Mouse (Mus musculus): ENCODE results near the gene Slc25a13. TPM values are rescaled to one million over a fixed set of nuclear protein-coding genes. Genes with fewer than 3 reads are reported as not detected.

Gene Slc25a13
- polyA plus RNA-seq, 1 experiment: 2.0 TPM

- Histone ChIP-seq H3K4me3 (ENCODE audit: insufficient read depth, low read length) (no peak overlapping the region), H3K27ac (ENCODE audit: insufficient read depth, low read length) (no peak overlapping the region), H3K4me1 (ENCODE audit: control insufficient read depth, insufficient read depth, low read length) (peaks cover 1% of the 10 kb centered on the region; the same call in 1 of the 2 replicates)
- no peak for TF ChIP-seq CTCF (IDR thresholded peaks at IDR 0.05; ENCODE audit: extremely low read depth, insufficient read depth, low read length)
- no peak for TF ChIP-seq POLR2A (IDR thresholded peaks at IDR 0.05; ENCODE audit: extremely low read depth, insufficient read depth, low read length)
Measured at GRCm38 (mm10) chr6:6105586-6105985, 111.4 kb downstream of the Slc25a13 start.

DNA sequence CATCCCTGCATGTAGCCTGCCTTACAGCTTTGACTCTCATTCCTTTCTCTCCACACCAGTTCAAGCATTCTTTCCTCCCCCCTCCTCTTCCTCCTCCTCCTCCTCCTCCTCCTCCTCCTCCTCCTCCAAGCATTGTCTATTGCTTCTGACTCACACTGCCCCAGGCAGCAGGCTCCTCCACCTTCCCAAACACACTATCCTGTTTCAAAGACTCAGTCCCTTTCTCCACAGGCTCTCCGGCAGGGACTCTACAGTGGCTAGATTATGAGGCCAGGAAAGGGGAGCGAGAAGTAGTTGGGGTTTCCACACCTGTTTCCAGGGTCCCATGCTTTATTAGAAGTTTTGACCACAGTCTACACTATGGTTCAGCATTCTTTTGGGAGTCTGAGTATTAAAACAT is 113.5 kb downstream of the Slc25a13 start:
- peaks cover 1% of the 10 kb centered on the region; the same call in 1 of the 2 replicates for H3K4me1 ChIP-seq (ENCODE audit: control insufficient read depth, insufficient read depth, low read length)
- no peak overlapping the region for H3K4me3 ChIP-seq (ENCODE audit: insufficient read depth, low read length)
- TF ChIP-seq CTCF (IDR thresholded peaks at IDR 0.05; ENCODE audit: extremely low read depth, insufficient read depth, low read length): no peak
- TF ChIP-seq POLR2A (IDR thresholded peaks at IDR 0.05; ENCODE audit: extremely low read depth, insufficient read depth, low read length): no peak
- no peak overlapping the region for H3K27ac ChIP-seq (ENCODE audit: insufficient read depth, low read length)

GRCm38 (mm10) chr6:6101605-6102004 is 115.4 kb downstream of the Slc25a13 start:
- Histone ChIP-seq H3K4me3 (ENCODE audit: insufficient read depth, low read length) (no peak overlapping the region), H3K27ac (ENCODE audit: insufficient read depth, low read length) (no peak overlapping the region), H3K4me1 (ENCODE audit: control insufficient read depth, insufficient read depth, low read length) (peaks cover 1% of the 10 kb centered on the region; the same call in 1 of the 2 replicates)
- TF ChIP-seq CTCF (IDR thresholded peaks at IDR 0.05; ENCODE audit: extremely low read depth, insufficient read depth, low read length) (no peak), POLR2A (IDR thresholded peaks at IDR 0.05; ENCODE audit: extremely low read depth, insufficient read depth, low read length) (no peak)

GRCm38 (mm10) chr6:6100892-6101480 is 116.0 kb downstream of the Slc25a13 start:
- H3K4me3 ChIP-seq (ENCODE audit: insufficient read depth, low read length): no peak overlapping the region
- H3K27ac ChIP-seq (ENCODE audit: insufficient read depth, low read length): no peak overlapping the region
- no peak for TF ChIP-seq CTCF (IDR thresholded peaks at IDR 0.05; ENCODE audit: extremely low read depth, insufficient read depth, low read length)
- no peak for TF ChIP-seq POLR2A (IDR thresholded peaks at IDR 0.05; ENCODE audit: extremely low read depth, insufficient read depth, low read length)
- peaks cover 1% of the 10 kb centered on the region; the same call in 1 of the 2 replicates for H3K4me1 ChIP-seq (ENCODE audit: control insufficient read depth, insufficient read depth, low read length)

GRCm38 (mm10) chr6:6093978-6094377 is 123.0 kb downstream of the Slc25a13 start:
- Histone ChIP-seq H3K27ac (ENCODE audit: insufficient read depth, low read length) (no peak overlapping the region), H3K4me1 (ENCODE audit: control insufficient read depth, insufficient read depth, low read length) (no peaks in the 10 kb centered on the region), H3K4me3 (ENCODE audit: insufficient read depth, low read length) (no peak overlapping the region)
- no peak for TF ChIP-seq CTCF (IDR thresholded peaks at IDR 0.05; ENCODE audit: extremely low read depth, insufficient read depth, low read length)
- TF ChIP-seq POLR2A (IDR thresholded peaks at IDR 0.05; ENCODE audit: extremely low read depth, insufficient read depth, low read length): no peak

DNA sequence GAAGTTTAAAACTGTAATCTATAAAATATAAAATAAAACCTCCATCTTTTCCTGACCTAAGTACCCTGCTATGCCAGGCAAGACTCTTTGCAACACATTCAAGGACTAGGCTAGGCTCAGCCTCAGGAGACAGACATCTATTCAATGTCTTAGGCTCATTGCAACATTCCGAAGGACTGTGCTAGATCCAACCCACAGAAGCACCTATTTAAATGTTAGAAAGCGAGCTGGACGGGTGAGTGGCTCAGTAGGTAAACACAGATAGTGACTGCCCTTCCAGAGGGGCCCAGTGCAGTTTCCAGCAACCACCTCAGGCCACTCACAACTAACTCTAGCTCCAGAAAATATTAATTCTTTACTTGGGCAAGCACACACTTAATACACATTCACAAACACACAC is 123.5 kb downstream of the Slc25a13 start:
- Histone ChIP-seq H3K4me1 (ENCODE audit: control insufficient read depth, insufficient read depth, low read length) (no peaks in the 10 kb centered on the region), H3K4me3 (ENCODE audit: insufficient read depth, low read length) (no peak overlapping the region), H3K27ac (ENCODE audit: insufficient read depth, low read length) (no peak overlapping the region)
- no peak for TF ChIP-seq CTCF (IDR thresholded peaks at IDR 0.05; ENCODE audit: extremely low read depth, insufficient read depth, low read length)

- no peak overlapping the region for H3K27ac ChIP-seq (ENCODE audit: insufficient read depth, low read length)
- TF ChIP-seq POLR2A (IDR thresholded peaks at IDR 0.05; ENCODE audit: extremely low read depth, insufficient read depth, low read length): no peak
- H3K4me1 ChIP-seq (ENCODE audit: control insufficient read depth, insufficient read depth, low read length): no peaks in the 10 kb centered on the region
- H3K4me3 ChIP-seq (ENCODE audit: insufficient read depth, low read length): no peak overlapping the region
Measured at GRCm38 (mm10) chr6:6092497-6092896, 124.5 kb downstream of the Slc25a13 start.

DNA sequence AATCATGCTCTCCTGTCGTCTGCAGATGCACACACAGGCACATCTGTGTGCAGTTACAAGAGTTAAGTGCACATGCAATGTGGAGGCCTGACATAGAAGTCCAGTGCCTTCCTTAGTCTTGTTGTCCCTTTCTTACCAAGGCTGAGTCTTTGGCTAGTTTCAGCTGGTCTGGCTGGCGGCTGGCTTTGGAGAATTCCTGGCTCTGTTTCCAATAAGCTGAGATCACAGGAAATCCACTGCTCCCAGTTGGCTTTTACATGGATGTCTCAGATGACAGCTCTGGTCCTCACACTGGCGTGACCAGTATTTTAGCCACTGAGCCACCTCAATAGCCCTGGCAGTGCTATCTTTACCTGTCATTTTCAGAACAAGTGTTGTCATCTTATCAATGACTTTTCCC is 126.0 kb downstream of the Slc25a13 start:
- H3K4me3 ChIP-seq (ENCODE audit: insufficient read depth, low read length): no peak overlapping the region
- TF ChIP-seq CTCF (IDR thresholded peaks at IDR 0.05; ENCODE audit: extremely low read depth, insufficient read depth, low read length): no peak
- no peak for TF ChIP-seq POLR2A (IDR thresholded peaks at IDR 0.05; ENCODE audit: extremely low read depth, insufficient read depth, low read length)

GRCm38 (mm10) chr6:6088151-6088550 is 128.8 kb downstream of the Slc25a13 start:
- H3K4me3 ChIP-seq (ENCODE audit: insufficient read depth, low read length): no peak overlapping the region
- H3K4me1 ChIP-seq (ENCODE audit: control insufficient read depth, insufficient read depth, low read length): no peaks in the 10 kb centered on the region

More for the DNA sequence above, 126.0 kb downstream of the Slc25a13 start:
- no peak overlapping the region for H3K27ac ChIP-seq (ENCODE audit: insufficient read depth, low read length)
- no peaks in the 10 kb centered on the region for H3K4me1 ChIP-seq (ENCODE audit: control insufficient read depth, insufficient read depth, low read length)

DNA sequence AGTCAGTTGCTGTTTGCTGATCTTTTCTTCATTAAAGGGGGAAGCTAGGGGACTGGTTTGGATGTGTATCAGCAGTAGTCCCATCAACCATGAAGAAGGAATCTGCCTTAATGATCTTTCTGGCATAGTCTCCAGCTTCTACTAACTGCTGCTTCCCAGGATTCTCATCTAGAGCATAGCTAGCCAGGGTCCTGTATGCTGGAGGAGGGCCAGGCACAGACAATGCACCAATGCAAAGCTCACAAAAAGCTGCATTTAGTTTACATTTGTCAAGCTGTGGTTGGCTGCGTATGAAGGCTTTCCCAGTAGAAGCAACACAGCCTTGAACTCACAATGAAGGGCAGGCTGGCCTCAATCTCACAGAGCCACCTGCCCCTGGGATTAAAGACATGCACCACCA is 136.5 kb downstream of the Slc25a13 start:
- no peaks in the 10 kb centered on the region for H3K4me1 ChIP-seq (ENCODE audit: control insufficient read depth, insufficient read depth, low read length)
- no peak for TF ChIP-seq POLR2A (IDR thresholded peaks at IDR 0.05; ENCODE audit: extremely low read depth, insufficient read depth, low read length)
- no peak for TF ChIP-seq CTCF (IDR thresholded peaks at IDR 0.05; ENCODE audit: extremely low read depth, insufficient read depth, low read length)
- no peak overlapping the region for H3K4me3 ChIP-seq (ENCODE audit: insufficient read depth, low read length)
- no peak overlapping the region for H3K27ac ChIP-seq (ENCODE audit: insufficient read depth, low read length)

More at GRCm38 (mm10) chr6:6088151-6088550, 128.8 kb downstream of the Slc25a13 start:
- H3K27ac ChIP-seq (ENCODE audit: insufficient read depth, low read length): no peak overlapping the region
- no peak for TF ChIP-seq CTCF (IDR thresholded peaks at IDR 0.05; ENCODE audit: extremely low read depth, insufficient read depth, low read length)
- no peak for TF ChIP-seq POLR2A (IDR thresholded peaks at IDR 0.05; ENCODE audit: extremely low read depth, insufficient read depth, low read length)
